Mouse (Mus musculus): ENCODE results near the gene Cbr2.

The Cbr2 gene

DNA sequence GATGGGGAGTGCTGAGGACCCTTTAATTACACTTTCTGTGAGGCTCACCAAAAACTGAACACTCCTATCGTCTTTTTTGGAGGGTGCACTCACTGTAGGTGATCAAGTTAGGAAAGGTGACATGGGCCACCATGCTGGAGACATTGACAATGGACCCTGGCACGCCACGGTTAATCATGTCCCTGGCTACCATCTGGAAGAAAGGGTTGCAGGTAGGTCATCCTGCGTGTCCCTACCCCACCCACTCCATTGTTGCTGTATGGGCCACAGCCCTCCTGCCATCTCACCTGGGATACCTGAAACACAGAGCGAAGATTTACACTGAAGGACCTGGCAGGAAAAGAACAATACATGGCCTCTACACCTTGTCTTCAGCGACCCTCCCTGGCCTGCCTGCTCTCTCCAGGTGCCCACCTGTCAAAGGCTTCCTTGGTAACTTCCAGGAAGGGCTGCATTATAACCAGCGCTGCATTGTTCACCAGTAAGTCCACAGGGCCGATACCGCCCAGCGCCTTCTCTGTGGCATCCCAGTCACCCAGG, 1.5 kb downstream of the Cbr2 start:
- DNase-seq, result no peak

DNA sequence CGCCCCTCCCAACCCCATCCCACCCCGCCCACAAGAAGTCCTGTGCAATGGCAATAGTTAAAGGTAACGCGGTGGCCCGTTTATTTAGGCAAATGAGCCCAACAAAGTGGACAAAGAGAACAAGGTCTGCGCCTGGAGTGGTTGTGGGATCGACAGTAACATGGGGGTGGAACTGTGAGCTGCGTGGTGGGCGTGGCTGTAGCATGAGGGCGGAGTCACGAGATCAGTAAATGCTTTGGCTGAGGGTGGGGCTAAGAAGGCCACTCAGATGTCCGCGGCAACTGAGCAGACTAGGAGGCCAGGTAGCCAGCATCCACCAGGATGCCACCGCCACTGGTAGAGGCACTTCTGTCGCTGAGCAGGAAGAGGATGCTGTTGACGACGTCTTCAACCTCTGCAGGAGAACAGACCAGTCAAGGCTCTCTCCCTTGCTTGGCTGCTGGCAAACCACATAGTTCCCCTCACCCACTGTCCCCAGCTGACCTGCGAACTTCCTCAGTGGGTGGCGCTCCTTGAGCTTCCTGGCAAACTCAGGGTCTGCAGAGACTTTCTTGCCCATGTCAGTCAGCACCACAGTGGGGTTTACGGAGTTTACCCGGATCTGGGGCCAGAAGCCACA, 2.4 kb downstream of the Cbr2 start:
- DNase-seq, result peak; percentile 30

DNA sequence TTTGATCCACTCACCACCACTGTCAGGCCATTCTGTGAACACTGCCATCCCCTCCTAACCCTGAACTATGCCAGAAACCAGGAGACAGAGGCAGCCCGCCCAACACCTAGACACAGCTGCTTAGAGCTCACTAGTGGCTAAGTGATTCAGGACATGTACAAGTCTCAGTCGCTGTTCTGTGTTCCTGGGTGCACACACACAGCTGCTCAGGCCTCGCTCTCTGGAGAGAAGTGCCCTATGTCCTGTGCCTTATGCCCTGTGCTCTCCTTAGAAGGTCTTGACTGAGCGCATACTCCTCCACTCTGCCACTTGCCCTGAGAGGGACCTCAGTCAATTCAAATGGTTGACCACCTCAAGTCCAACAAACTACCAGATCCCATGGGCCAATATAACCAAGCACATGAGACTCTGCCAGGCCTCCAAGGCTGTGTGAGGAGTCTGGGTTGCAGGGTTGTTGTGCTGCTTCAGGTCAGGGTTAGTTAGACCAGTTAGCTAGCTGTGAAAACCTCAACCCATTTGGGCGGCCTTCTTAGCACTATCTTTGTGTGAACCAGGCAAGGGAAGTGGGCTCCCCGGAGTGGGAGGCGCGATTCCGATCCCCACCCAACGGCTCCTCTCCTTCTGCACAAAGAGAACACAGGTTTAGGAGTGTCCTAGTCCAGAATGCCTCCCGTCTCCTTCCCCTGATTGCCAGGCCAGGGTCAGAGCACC, 3.2 kb downstream of the Cbr2 start:
- peak; percentile 9 for DNase-seq

DNA sequence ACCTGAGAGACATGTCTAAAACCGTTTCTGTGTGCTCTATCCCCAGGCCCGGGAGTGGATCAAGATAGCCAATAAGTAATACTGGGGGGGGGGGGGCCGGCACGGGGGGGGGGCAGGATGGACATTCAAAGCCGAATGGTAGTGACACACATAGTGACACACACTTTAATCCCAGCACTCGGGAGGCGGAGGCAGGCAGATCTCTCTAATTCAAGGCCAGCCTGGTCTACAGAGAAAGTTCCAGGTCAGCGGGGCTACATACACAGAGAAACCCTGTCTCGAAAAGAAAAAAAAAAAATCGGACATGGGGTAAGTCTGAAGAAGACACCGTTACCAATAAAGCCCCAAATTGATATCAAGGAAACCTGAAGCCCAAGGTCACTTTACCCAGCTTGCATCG, 4.3 kb downstream of the Cbr2 start:
- DNase-seq, result peak; percentile 11

DNA sequence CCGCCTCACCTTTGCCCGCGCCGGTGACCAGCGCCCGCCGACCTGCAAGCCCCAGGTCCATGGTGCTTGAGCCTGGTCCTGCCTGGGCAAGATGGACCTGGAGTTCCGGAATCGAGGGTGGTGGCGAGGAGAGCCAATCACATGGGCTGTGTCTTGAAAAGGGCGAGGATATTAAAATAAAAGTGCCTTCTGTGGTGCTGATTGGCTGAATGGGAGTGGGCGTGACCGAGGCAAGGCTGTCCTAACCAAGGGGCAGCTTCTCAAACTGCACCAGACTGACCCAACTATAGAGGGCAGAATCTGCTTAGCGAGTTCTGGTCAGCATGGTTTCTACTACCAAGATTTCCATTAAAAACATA, 4.8 kb downstream of the Cbr2 start, which contains the start of gene Dcxr:
Gene Dcxr, minus strand, starts transcription at position 113 of the 359 bp plus-strand sequence.
- DNase-seq, result peak; percentile 88

DNA sequence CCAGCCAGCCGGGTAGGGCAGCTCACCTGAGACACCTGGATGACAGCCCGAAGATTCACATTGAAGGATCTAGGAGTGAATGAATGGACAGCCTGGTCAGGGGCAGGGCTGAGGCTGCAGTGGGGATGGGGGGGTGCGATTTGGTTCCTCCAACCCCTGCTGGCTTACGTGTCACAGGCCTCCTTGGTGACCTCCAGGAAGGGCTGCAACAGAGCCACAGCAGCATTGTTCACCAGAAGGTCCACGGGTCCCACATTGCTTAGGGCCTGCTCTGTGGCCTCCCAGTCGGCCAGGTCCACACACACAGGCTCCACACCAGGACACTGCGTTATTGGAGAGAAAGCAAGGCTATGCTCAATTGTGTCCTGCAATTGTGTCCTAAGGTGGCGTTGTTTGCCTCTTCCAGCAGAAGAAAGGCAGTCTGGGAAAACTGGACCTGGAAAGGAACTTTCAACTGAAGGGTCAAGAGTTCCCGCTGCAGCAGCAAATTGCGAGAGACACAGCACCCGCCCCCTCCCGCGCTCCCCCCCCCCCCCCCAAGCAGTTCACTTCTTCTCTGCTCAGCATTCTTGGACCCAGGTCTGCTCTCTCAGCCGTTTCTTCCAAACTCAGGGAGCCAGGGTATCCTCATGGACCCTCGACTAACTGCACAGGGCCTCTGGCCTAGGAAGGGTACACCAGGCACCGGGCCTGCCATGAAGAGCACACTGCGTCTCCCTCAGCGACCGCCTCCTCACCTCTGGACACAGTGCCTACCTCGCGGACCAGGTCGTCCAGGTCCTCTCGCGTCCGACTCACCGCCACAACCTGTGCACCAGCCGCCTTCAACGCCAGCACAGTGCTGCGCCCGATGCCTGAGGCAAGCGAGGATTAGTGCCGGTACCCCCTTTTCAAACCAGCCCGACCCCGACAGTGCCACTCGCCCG, 5.4 kb downstream of the Cbr2 start:
- DNase-seq, result peak; percentile 22

DNA sequence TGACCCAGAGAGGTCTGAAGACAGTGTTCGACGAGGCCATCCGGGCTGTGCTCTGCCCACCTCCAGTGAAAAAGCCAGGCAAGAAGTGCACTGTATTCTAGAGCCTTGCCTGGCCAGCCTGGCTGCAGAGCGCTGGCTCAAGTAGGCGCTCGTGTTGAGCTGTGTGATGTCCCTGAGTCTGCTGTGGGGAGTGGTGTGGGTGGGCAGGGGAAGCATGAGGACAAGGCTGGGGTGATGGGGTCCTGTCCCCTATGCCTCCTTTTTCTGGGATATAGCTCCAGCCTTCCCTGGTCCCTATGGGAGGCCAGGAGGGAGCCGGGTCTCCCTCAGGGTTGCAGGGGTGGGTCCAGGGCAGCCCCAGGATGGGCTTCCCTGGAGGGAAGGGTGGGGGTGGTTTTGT, 8.4 kb downstream of the Cbr2 start:
- no peak for DNase-seq

DNA sequence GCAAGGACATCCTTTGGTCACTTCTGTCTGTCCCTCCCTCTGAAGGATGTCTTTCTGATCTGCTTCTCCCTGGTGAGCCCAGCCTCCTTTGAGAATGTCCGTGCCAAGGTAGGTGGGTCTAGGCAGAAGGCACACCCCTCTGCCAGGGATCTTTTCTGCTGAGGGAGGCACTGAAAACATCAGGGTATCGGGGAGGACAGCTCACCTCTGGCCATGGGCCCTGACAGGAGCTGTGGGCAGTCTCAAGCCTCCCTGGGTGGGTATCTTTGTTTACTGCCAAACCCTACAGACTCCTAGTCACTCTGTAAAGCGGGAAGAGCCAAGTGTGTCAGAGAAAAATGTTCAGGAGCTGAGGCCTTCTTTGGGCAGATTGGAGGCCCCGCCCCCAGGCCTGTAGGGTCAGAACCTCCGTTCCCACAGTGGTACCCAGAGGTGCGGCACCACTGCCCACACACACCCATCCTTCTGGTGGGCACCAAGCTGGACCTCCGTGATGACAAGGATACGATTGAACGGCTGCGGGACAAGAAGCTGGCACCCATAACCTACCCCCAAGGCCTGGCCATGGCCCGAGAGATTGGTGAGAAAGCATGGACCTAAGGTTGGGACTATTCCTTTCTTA, 9.0 kb downstream of the Cbr2 start:
- DNase-seq, result peak; percentile 49

DNA sequence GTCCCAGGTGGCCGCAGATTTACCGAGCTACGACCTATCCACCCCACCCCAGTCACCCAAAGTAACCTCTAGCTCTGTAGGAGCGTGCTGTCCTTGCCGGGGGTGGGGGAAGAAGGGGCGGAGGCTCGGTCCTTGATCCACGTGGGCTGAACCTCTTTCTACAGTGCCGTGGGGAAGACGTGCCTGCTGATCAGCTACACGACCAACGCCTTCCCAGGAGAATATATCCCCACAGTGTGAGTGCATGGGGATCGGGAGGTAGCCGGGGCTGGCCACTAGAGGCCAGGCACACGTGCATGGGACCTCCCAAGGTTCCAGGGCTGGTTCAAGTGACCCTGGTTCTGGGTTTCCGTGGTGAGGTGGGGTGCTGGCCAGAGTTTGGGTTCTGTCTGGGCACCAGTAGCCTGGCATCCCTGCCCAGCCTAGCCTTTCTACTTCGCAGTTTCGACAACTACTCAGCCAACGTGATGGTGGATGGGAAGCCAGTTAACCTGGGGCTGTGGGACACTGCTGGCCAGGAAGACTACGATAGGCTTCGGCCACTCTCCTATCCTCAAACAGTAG, 9.8 kb downstream of the Cbr2 start:
- DNase-seq, result no peak

DNA sequence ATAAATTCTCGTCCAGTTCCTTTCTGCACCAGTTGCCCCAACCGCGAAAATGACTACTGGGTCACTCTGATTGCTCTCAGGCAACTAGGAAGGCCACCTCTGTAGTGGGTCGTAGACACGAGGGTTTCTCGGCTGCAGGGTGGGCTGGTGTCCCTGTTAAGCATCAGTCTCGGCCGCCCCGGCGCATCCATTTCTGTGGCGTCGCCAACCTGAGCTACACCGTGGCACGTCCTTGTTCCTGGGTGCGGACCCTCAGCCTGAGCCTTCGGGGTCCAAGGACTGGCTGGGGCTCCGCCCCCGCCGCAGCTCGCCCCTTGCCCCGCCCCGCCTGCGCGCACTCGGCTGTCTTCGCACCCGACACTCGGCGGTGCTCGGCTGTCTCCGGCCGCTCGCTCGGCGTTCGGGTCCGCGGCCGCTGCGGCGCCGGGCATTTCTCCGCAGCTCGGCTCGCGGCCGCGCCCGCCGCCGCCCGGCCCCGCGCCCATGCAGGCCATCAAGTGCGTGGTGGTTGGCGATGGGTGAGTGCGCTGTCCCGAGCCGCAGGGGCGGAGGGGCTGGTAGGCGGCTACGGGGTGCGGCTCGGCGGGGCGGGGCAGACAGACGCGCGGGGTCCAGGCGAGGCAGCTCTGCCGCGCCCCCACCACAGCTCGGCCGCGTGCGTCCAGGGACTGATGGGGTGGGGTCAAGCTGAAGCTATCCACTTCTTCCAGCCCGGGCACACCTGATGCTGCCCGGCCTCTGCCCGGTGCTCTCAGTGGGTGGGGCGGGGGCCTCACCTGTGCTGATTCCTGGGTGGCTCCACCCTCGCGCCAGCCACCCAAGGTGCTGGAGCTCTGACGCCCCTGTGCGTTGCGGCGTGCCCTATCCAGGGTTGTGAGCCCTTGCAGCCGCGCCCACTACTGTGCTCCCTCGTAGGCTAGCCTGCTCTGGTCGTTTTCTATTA, 10.5 kb downstream of the Cbr2 start, which contains the start of gene Rac3:
Gene Rac3, plus strand, starts transcription at position 347 of the 943 bp plus-strand sequence.
- DNase-seq, result peak; percentile 79

DNA sequence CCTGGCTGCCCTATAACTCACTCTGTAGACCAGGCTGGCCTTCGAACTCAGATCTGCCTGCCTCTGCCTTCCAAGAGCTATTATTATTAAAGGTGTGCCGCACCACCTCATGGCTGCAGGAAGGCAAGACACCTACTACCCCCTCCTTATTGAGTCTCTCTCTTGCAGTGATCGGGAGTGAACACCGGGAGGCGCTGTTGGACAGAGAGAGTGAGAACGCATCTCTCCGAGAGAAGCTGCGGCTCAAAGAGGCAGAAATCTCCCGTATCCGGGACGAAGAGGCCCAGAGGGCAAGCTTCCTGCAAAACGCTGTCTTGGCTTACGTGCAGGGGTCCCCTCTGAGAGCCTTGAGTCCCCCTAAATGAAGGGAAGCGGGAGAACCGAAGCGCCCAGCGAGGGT, 11.5 kb downstream of the Cbr2 start:
- DNase-seq, result peak; percentile 91

DNA sequence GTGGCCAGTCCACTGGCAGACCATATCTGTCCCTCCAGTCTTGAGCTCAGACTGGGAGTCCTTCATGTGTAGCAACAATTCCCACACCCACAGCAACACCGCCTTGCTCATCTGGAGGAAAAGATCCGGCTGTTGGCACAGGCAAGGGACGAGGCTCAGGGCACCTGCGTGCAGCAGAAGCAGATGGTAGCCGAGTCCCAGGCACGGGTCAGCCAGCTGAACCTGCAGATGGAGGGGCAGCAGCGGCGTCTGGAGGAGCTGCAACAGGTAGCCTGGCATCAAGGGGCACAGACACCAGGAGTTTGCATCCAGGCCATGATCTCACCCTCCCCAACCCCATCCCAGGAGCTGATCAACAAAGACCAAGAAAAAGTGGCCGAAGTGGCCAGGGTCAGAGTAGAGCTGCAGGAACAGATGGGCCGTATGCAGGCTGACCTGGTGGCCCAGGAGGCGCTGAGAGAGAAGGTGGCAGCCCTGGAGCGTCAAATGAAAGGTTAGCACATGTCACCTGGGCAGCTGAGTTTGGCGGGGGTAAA, 12.0 kb downstream of the Cbr2 start:
- peak; percentile 57 for DNase-seq

DNA sequence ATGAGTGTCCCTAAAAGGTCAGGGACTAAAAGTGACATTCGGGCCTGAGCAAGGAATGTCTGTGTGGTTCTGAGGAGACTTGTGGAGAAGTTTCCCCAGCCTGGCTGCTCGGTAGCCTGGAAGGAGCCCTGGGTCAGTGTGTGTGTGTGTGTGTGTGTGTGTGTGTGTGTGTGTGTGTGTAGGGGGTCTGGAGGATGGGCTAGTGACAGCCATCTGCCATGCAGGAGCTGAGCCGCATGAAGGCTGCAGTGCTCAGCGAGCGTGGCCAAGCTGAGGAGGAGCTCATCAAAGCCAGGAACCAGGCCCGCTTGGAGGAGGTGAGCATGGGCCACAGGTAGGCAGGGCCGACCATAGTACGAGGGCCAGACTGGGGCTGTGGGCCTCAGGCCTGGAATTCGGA, 12.7 kb downstream of the Cbr2 start:
- DNase-seq, result peak; percentile 24

DNA sequence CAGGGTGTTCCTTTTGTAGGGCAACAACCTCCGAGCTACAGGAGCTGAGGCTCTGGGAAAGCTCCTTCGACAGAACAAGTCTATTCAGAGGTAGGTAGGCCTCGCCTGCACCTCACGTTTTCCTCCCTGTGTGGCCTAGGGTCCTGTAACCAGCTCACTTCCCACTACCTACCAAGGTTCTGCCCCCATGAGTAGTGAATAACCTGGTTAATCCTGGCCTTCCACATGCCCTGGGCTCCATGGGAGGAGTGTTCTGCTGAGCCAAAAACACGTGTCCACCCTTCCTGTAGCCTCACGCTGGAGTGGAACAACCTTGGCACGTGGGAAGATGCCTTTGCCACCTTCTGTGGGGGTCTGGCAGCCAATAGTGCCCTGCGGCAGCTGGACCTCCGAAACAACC, 16.8 kb downstream of the Cbr2 start:
- DNase-seq, result peak; percentile 51

DNA sequence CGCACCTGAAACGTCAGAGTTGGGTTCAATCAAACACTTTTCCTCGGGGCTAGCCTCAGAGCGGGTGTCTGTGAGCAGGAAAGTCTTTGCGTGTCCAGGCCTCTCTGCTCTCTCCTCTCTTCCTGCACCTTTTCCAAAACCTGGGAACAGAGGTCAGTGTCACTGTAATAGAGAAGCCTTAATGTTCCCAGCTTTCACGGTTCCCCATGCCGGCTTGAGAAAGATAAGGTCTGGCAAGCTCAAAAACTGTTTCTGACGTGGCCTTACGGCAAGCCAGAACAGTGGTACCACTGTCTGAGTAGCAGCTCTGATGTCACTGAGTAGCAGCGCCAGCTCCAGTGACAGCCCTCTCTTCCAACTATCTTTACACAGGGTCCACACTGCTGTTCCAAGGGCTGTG, 17.4 kb downstream of the Cbr2 start:
- DNase-seq, result peak; percentile 57

DNA sequence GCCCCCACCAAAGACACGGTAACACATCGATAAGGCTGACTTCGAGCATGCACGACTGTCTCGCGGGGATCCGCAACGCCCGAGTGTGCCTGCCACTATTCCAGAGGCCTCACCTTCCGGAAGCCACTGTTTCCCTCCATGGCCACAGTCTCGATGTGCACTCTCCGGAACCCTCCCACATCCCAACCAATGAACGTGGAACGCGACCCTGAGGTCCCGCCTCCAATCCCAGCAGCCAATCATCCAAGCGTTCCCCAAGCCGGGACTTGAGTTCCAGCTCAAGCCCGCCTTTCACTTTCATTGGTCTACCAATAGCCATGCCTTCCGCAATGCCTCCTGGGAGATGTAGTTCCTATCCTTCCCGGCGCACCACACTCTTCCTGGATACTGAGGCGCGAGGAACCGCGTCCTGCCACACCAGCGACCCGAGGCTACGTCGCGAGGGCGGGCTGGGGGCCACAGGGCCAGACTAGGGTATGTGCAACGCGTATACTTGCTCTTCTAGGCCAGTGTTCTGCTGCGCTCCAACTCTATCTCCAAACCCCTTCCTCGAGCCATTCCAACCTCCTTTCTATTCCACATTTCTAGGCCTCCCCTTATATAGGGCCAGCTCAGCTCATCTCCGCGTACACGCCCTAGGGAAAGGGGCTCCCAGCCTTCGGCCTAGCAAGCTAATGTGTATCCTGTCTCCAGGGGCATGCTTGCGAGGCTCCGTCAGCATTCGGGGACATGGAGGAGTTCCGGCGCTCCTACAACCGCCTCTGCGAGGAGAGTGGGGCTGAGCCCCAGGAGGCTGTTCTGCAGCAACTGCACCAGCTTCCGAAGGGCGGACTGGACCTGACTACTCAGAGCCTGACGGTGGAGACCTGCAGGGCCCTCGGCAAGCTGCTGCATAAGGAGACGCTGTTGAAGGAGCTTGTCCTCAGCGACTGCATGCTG, 18.1 kb downstream of the Cbr2 start, which contains the start of the genes Cenpx and Lrrc45:
Gene Cenpx, minus strand, starts transcription at position 159 of the 939 bp plus-strand sequence.
Gene Lrrc45, plus strand, starts transcription at position 346 of the 939 bp plus-strand sequence.
- peak; percentile 98 for DNase-seq

DNA sequence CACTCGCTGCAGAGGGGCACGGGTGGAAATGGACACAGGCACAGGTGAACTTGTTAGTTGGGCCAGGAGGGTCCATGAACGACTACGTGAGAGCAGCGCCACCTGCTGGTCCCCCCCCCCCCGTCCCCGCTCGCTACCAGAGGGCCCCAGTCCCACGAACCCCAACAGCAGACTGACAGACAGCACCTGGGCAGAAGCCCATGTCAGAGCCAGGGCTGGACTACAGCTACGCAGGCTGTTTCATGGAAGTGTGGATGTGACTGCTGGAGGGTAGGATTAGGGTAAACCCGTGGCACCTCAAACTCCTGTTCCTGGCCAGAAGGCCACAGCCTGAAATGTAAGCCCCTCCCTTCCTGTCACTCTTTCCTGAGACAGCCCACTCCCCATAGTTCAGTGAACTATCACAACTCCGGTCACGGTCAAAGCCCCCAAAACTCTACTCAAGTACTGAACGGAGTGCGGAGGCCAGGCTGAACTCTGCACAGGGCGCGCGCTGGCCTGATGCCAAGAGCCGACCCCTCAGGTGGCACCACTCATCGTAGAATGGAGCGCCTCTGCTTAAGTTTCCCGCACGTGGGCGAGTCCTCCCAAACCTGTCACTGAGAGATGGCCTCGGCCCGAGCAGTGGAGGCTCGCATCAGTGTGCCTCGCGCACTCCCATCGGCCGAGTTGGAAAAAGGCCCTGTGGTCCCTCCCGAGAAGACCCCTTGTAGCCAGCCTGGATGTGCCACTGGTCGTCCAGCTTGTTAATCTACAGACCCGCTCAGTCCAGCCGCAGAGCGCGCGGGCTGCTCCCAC, 18.9 kb downstream of the Cbr2 start:
- DNase-seq, result peak; percentile 78

DNA sequence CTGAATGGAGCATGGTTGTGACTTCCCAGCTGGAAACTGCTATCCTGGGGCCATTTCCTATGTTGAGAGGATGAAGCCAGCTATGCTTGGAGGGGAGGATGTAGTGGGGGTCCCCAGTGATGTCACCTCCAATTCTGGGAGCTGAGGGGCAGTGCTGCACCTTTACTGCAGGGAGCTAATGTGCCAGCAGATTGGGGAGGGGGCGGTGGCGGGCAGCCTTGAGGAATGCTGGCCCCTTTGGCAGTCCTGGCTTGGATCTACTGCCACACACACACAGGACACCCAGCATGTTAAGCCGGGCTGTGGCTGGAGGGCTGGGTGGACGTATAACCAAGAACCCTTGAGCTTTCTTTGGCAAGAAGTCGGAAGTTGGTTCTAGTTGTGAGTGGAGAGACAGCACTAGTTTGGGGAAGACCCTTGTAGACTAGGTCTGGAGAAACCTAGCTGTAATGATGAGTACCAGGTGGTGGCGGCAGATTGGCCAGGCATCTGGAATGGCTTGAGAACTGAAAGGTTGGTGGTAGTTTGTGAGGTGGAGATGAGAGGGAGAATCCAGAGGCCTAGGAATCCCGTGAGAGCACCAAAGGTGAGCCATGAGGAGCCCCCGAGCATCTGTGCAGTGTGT, 19.8 kb downstream of the Cbr2 start:
- DNase-seq, result peak; percentile 58

Data from cerebellum, adult 9-11 months (tissue).